Mouse (Mus musculus) neural tube, embryonic 11.5 days (tissue): ENCODE measurements around the gene Spop. TPM values are rescaled to one million over a fixed set of nuclear protein-coding genes. Genes with fewer than 3 reads are reported as not detected.
A peak's percentile ranks its signal among the peaks of the same experiment; 100 is the strongest.
"Not testable (repeated sequence)": the region's sequence is repeated elsewhere in the genome, so short reads cannot be mapped to it uniquely, and the experiment has no call there.

Experiments used
- ATAC-seq: fragments of 200-750 bp; cut with Nextera tagmentation; 2 replicates; pipeline ENCODE4 v1.8.0; 2017; ENCODE audit warnings: moderate number of reproducible peaks, mild to moderate bottlenecking, moderate TSS enrichment, moderate library complexity; ENCODE audit not compliant: insufficient read depth, low FRiP score, low TSS enrichment
- DNase-seq: peaks from one replicate; pipeline ENCODE4 v3.0.0-alpha.2; 2015; ENCODE audit warnings: low spot score
- H3K27ac ChIP-seq: fragments of 300-500 bp; sonication (generic); 2 replicates; pipeline ENCODE4 v1.5.1; 2014; ENCODE audit warnings: low read depth, mild to moderate bottlenecking, low read length
- H3K27me3 ChIP-seq: fragments of 300-500 bp; sonication (generic); 2 replicates; pipeline ENCODE4 v1.6.1; 2014; ENCODE audit warnings: mild to moderate bottlenecking, low read length, mixed read lengths; ENCODE audit not compliant: control insufficient read depth, insufficient read depth
- H3K36me3 ChIP-seq: fragments of 300-500 bp; sonication (generic); 2 replicates; pipeline ENCODE4 v1.6.1; 2014; ENCODE audit warnings: mild to moderate bottlenecking, low read length, moderate library complexity, mixed read lengths; ENCODE audit not compliant: control insufficient read depth, insufficient read depth
- H3K4me1 ChIP-seq: fragments of 300-500 bp; sonication (generic); 2 replicates; pipeline ENCODE4 v1.6.1; 2014; ENCODE audit warnings: low read length, mixed read lengths; ENCODE audit not compliant: control insufficient read depth, insufficient read depth
- H3K4me2 ChIP-seq: fragments of 300-500 bp; sonication (generic); 2 replicates; pipeline ENCODE4 v1.6.1; 2014; ENCODE audit warnings: low read depth, mild to moderate bottlenecking, moderate library complexity
- H3K4me3 ChIP-seq: fragments of 300-500 bp; sonication (generic); 2 replicates; pipeline ENCODE4 v1.5.1; 2014; ENCODE audit warnings: low read depth, low read length
- H3K9ac ChIP-seq: fragments of 300-500 bp; sonication (generic); 2 replicates; pipeline ENCODE4 v1.6.1; 2014; ENCODE audit warnings: mild to moderate bottlenecking, low read length
- H3K9me3 ChIP-seq: fragments of 300-500 bp; sonication (generic); 2 replicates; pipeline ENCODE4 v1.6.1; 2016; ENCODE audit warnings: low read length; ENCODE audit not compliant: control insufficient read depth
- WGBS: fragments of 180-500 bp; shearing (Covaris S2); extraction: QIAGEN DNeasy Blood & Tissue Kit; methylation state at CpG from one replicate; pipeline ENCODE4 v1.1.7; 2014; 5-methylcytosine and 5-hydroxymethylcytosine counted together
- polyA plus RNA-seq: library from polyadenylated mRNA; unstranded; fragments of >200 nt; fragmentation: Nextera tagmentation; extraction: Ambion mirVana; gene quantifications from 2 replicates; pipeline ENCODE4 v1.2.1, GENCODE M21; 2014

Gene Spop
- polyA plus RNA-seq, 1 experiment from 2014 or later, result 132 TPM

DNA sequence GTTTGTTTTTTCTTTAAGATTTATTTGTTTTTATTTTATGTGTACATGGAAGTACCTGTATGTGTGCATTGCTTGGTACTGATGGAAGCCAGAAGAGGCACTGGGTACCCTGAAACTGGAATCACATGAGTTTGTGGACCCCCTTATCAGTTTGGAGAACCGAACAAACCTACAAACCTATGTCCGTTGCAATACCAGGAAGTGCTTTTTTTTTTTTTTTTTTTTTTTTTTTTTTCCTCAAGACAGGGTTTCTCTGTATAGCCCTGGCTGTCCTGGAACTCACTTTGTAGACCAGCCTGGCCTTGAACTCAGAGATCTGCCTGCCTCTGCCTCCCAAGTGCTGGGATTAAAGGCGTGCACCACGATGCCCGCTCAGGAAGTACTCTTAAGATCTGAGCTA lies 7.5 kb upstream of the Spop start:
- ATAC-seq, H3K9ac ChIP-seq, DNase-seq: not testable (repeated sequence)

DNA sequence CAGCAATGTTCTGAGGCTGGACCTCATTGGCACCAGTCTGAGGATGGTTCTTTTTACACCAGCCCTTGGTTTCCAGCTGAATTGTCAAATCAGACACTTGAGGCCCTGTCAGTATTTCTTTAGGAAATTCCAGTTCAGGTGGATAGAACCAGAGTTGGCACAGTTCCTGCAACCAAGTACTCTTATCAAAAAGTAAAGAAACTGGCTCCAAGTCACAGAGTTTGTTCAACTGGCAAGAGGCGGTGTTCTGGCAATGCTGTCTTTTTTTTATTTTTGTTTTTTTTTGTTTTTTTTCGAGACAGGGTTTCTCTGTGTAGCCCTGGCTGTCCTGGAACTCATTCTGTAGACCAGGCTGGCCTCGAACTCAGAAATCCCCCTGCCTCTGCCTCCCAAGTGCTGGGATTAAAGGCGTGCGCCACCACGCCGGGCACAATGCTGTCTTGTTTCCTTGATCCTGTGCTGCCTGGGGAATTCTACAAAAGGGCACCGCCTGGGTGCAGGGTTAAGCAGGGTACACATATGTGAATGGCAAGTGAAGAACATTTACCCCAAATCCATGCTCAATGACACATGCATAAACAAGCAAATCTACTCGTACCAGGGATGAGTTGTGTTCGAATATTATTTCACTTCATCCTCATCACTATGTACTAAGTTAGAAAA lies 4.3 kb upstream of the Spop start:
- Histone ChIP-seq H3K4me2 (no peak overlapping the region), H3K4me3 (no peak overlapping the region), H3K9ac (no peak overlapping the region), H3K36me3 (no peaks in the 10 kb centered on the region), H3K27ac (no peak overlapping the region), H3K4me1 (no peaks in the 10 kb centered on the region), H3K27me3 (no peaks in the 10 kb centered on the region), H3K9me3 (no peaks in the 10 kb centered on the region)
- no peak for DNase-seq
- ATAC-seq, result no peak
- 90% methylated on average over 10 of the region's 10 CpGs for WGBS

More for the DNA sequence above, 7.5 kb upstream of the Spop start:
- not testable (repeated sequence) for H3K4me2 ChIP-seq, H3K27ac ChIP-seq, H3K4me1 ChIP-seq, H3K4me3 ChIP-seq, H3K27me3 ChIP-seq, H3K9me3 ChIP-seq, H3K36me3 ChIP-seq
- WGBS, result 93% methylated on average over 5 of the region's 5 CpGs

DNA sequence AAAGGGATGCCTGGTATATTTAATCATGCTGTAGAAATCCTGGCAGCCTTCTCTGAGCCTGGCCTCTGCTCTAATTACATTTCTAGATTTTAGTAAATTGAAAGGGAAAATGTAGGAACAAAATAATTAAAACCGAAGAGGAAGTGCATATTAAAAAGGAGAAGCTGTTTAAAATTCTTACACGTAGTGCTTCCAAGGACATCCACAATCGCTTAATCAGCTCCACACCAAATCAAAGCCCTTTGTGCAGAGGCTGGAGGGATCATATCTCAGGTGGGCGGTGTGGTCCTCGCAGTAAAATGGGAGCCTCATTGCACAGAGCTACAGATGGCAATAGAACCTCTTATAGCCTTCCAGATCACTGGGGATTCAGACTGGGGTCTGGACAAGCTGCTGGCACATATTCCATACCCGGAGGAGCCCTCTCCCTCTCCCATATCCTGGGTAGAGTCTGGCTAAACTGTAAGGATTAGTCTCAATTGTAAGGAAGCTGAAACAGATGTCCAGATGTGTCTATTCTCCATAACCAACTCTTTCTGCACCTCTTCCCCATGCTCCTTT lies 2.3 kb upstream of the Spop start:
- H3K4me2 ChIP-seq, result no peak overlapping the region
- H3K9me3 ChIP-seq, result no peaks in the 10 kb centered on the region
- H3K9ac ChIP-seq, result no peak overlapping the region
- H3K4me3 ChIP-seq, result no peak overlapping the region
- ATAC-seq, result no peak
- H3K4me1 ChIP-seq, result peaks cover 10% of the 10 kb centered on the region
- no peak for DNase-seq
- 81% methylated on average over 6 of the region's 6 CpGs for WGBS
- no peaks in the 10 kb centered on the region for H3K27me3 ChIP-seq
- no peaks in the 10 kb centered on the region for H3K36me3 ChIP-seq
- no peak overlapping the region for H3K27ac ChIP-seq

DNA sequence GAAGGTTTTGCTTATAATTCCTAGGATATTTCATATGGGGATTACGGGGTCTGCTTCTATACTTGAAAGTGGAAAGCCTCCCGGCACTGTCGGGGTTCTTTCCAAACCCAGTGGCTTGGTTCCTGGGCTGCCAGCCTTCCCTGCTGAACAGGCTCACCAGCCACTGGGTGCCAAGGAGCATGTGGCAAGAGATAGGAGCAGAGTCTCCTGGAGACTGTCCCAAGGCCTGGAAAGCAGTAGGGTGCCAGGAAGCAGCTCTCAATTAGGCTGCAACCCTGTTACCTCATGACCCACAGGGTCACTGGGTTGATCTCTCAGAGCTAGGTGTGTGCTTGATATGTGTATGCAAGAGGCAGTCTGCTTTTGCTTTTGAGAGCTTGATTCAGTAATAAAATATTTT lies 1.3 kb upstream of the Spop start:
- no peaks in the 10 kb centered on the region for H3K27me3 ChIP-seq
- no peak overlapping the region for H3K4me3 ChIP-seq
- no peak overlapping the region for H3K27ac ChIP-seq
- H3K9ac ChIP-seq, result no peak overlapping the region
- no peaks in the 10 kb centered on the region for H3K9me3 ChIP-seq
- ATAC-seq (no peak), DNase-seq (no peak)
- WGBS, result 90% methylated on average over 3 of the region's 3 CpGs
- H3K36me3 ChIP-seq, result no peaks in the 10 kb centered on the region
- no peak overlapping the region for H3K4me2 ChIP-seq
- H3K4me1 ChIP-seq, result peaks cover 10% of the 10 kb centered on the region

DNA sequence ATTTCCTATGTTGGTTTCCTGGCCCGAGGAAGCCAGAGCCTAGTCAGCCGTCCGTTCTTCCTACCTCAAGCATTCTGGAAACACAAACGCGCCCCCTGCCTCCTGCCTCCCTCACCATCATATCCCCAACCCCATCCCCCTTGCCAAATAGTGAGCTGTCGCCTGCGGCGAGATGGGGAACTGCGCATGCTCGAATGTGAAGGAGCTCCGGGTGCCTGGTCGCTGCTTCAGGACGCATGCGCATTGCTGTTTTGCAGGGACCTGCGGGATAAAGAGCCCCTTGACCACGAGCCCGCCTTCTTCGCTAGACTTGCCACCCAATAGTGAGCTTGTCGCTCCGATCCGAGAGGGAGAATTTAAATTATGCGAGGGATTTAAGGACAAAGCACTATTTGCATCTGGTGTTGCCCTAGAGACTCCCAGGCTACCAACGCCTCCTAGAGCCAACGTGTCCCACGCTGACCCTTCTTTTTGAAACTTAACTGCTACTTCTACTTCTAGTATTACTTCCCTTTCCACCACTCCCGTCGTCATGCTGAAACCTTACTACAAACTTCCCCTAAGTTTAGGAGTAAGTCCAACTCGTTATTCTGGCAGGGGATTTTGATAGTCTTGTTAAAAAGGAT lies 769 bp downstream of the Spop start:
- H3K27me3 ChIP-seq, result no peaks in the 10 kb centered on the region

DNA sequence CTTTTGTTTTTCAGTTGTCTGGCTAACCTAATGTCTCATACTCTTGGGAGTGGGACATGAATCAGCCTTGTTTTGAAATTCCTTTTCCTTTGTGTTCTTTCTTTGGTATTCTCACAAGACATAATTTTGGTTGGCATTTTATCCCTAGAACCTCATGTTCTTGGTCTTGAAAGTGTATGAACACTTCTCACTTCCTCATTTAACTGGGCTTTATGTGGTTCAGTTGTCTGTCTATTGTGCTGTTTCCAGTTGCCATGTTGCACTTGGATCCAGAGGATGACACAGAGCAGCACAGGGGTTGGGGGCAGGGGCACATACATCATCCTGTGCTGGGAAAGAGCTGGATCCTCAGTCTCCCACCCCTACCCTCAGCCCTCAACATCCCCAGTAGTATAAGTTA lies 2.1 kb downstream of the Spop start:
- Histone ChIP-seq H3K4me1 (peaks cover 10% of the 10 kb centered on the region), H3K36me3 (no peaks in the 10 kb centered on the region), H3K4me3 (peak overlapping the region; percentile 57; the same call in 1 of the 2 replicates), H3K27ac (no peak overlapping the region), H3K9ac (peak overlapping the region; percentile 22; the same call in 1 of the 2 replicates), H3K9me3 (no peaks in the 10 kb centered on the region), H3K4me2 (peak overlapping the region; percentile 74), H3K27me3 (no peaks in the 10 kb centered on the region)
- ATAC-seq, result no peak
- no peak for DNase-seq

More for the DNA sequence above, 769 bp downstream of the Spop start:
- Histone ChIP-seq H3K9me3 (no peaks in the 10 kb centered on the region), H3K4me1 (peaks cover 10% of the 10 kb centered on the region), H3K4me3 (peak overlapping the region; percentile 57), H3K4me2 (peak overlapping the region; percentile 74), H3K9ac (peak overlapping the region; percentile 71), H3K36me3 (no peaks in the 10 kb centered on the region), H3K27ac (peak overlapping the region; percentile 85)
- DNase-seq (peak; percentile 98), ATAC-seq (peak; percentile 84)
- WGBS, result under 1% methylated on average over 28 of the region's 28 CpGs

DNA sequence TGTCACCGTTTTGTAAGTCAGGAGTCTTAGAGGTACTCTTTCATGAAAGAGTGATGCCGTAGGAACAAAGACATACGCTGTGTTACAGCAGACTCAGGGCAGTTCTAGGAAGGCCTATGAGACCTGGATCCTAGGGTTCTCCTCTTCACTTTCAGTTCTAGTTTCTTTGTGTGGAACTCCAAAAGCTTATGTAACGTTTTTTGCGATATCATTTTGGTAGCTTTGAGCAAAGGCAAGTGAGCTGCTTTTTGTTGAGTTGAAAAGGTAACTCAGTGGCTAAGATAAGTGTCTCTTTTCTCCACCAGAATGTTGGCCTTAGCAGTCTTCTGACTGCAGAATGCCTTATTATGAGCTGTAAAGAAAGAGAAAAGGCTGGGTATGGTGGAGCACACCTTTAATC lies 3.5 kb downstream of the Spop start:
- no peak for ATAC-seq
- H3K4me2 ChIP-seq, result no peak overlapping the region
- H3K27ac ChIP-seq, result no peak overlapping the region
- H3K9me3 ChIP-seq, result no peaks in the 10 kb centered on the region
- H3K36me3 ChIP-seq, result no peaks in the 10 kb centered on the region
- H3K4me1 ChIP-seq, result peaks cover 10% of the 10 kb centered on the region
- no peak overlapping the region for H3K4me3 ChIP-seq
- no peak overlapping the region for H3K9ac ChIP-seq
- H3K27me3 ChIP-seq, result no peaks in the 10 kb centered on the region
- WGBS, result 92% methylated on average over 5 of the region's 5 CpGs
- DNase-seq, result no peak

DNA sequence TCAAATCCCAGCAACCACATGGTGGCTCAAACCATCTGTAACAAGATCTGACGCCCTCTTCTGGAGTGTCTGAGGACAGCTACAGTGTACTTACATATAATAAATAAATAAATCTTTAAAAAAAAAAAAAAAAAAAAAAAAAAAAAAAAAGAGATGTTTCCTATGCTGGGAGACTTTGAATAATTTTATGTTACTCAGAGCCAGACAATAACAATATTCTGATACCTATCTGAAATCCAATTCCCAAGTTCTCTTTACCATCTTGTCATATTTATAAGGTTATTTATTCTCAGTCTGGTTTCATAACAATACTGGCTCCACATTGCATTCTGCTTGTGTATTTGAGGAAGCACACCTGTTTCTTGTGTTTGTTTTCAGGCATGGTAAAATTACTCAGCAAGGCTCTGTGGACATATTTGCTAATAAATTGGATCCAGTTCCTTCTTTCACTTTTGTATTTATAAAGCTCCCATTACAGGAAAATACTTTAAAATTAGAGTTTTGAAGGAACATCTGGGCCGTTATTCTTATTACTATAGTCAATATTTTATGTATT lies 7.1 kb downstream of the Spop start:
- WGBS, result 77% methylated on average over 2 of the region's 2 CpGs
- H3K4me3 ChIP-seq, result no peak overlapping the region

More for the DNA sequence above, 7.1 kb downstream of the Spop start:
- no peak overlapping the region for H3K4me2 ChIP-seq
- ATAC-seq (no peak), DNase-seq (no peak)
- H3K4me1 ChIP-seq, result peaks cover 4% of the 10 kb centered on the region
- H3K9ac ChIP-seq, result no peak overlapping the region
- no peaks in the 10 kb centered on the region for H3K27me3 ChIP-seq
- H3K36me3 ChIP-seq, result no peaks in the 10 kb centered on the region
- no peaks in the 10 kb centered on the region for H3K9me3 ChIP-seq
- no peak overlapping the region for H3K27ac ChIP-seq
